Mouse (Mus musculus) kidney, adult 2 months (tissue): ENCODE data around the gene Tead1. TPM values are rescaled to one million over a fixed set of nuclear protein-coding genes. Genes with fewer than 3 reads are reported as not detected.

Source experiments
- DNase-seq: peaks from one replicate; pipeline ENCODE4 v3.0.0; 2021
- H3K27ac ChIP-seq: fragments of 200-500 bp; 2 replicates; pipeline ENCODE4 v1.5.1; 2012; ENCODE audit warnings: low read depth, low read length, control low read depth, inconsistent platforms; ENCODE audit not compliant: insufficient read depth
- H3K27me3 ChIP-seq: fragments of 200-500 bp; replicated peaks from 2 replicates; pipeline ENCODE4 v1.6.1; 2012; ENCODE audit warnings: mild to moderate bottlenecking, moderate library complexity, low read length, inconsistent platforms; ENCODE audit not compliant: control insufficient read depth, insufficient read depth
- H3K36me3 ChIP-seq: fragments of 200-500 bp; 2 replicates; pipeline ENCODE4 v1.6.1; 2012; ENCODE audit warnings: mild to moderate bottlenecking, moderate library complexity, low read length, inconsistent platforms; ENCODE audit not compliant: control insufficient read depth, insufficient read depth
- H3K4me1 ChIP-seq: fragments of 200-500 bp; 2 replicates; pipeline ENCODE4 v1.6.1; 2011; ENCODE audit warnings: low read length; ENCODE audit not compliant: control insufficient read depth, insufficient read depth
- H3K4me3 ChIP-seq: fragments of 200-500 bp; 2 replicates; pipeline ENCODE4 v1.5.1; 2011; ENCODE audit warnings: mild to moderate bottlenecking, low read depth, low read length, control low read depth; ENCODE audit not compliant: insufficient read depth
- CTCF ChIP-seq: fragments of 200-500 bp; conservative IDR thresholded peaks from 2 replicates; pipeline ENCODE4 v1.5.1; 2011; ENCODE audit warnings: low read depth, mild to moderate bottlenecking, control low read depth, low read length, moderate library complexity, mixed read lengths; ENCODE audit not compliant: insufficient read depth, insufficient read length
- POLR2A ChIP-seq: fragments of 200-500 bp; IDR thresholded peaks from one replicate; pipeline ENCODE4 v1.6.1; 2011; ENCODE audit warnings: low read depth, low read length, control low read depth
- WGBS: fragments of 180-500 bp; shearing (Covaris S2); methylation state at CpG from one replicate; pipeline ENCODE4 v1.1.7; 2018; 5-methylcytosine and 5-hydroxymethylcytosine counted together
- polyA plus RNA-seq: library from polyadenylated mRNA; depleted of rRNA; stranded (reverse); fragments of >200 nt; gene quantifications from 2 replicates; pipeline ENCODE4 v1.2.3, GENCODE M21; 2012

Gene Tead1
- polyA plus RNA-seq, 1 experiment = 14.7 TPM

- peak overlapping the region; percentile 54 for H3K27ac ChIP-seq
- H3K4me1 ChIP-seq = peaks cover 48% of the 10 kb centered on the region
- DNase-seq = peak; percentile 36
- 64% methylated on average over 2 of the region's 2 CpGs for WGBS
- no peaks in the 10 kb centered on the region for H3K36me3 ChIP-seq
- H3K27me3 ChIP-seq = no peaks in the 10 kb centered on the region
- no peak overlapping the region for H3K4me3 ChIP-seq
- no peak for TF ChIP-seq CTCF
- no peak for TF ChIP-seq POLR2A
These were observed 83.8 kb downstream of the Tead1 start for GRCm38 (mm10) chr7:112762870-112763269.

DNA sequence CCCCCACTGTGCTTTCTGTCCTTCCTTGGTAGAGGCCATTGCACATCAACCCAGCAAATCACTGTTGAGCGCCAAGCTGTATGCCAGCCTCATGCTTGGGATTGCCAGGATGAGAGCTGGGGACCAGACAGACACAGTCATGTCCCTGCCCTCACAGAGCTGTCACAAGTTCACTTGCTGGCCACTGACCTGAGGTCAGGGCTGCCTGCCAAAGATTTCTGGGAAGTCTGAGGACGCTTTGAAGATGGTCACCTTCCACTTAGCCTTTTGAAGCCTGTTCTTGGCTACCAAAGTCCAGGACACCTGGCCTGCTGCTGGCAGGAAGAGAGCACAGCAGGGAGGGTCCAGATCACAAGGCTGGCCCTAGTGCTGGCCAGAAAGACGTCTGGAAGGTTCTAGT, 84.4 kb downstream of the Tead1 start:
- H3K4me3 ChIP-seq = no peak overlapping the region
- TF ChIP-seq CTCF (no peak), POLR2A (no peak)
- peaks cover 48% of the 10 kb centered on the region for H3K4me1 ChIP-seq
- no peaks in the 10 kb centered on the region for H3K27me3 ChIP-seq
- no peaks in the 10 kb centered on the region for H3K36me3 ChIP-seq
- DNase-seq = peak; percentile 97
- peak overlapping the region; percentile 70; the same call in 1 of the 2 replicates for H3K27ac ChIP-seq
- WGBS = 26% methylated on average over 3 of the region's 3 CpGs

- Histone ChIP-seq H3K27ac (no peak overlapping the region), H3K4me1 (peaks cover 48% of the 10 kb centered on the region), H3K36me3 (no peaks in the 10 kb centered on the region), H3K4me3 (no peak overlapping the region), H3K27me3 (no peaks in the 10 kb centered on the region)
- TF ChIP-seq POLR2A (no peak), CTCF (no peak)
- DNase-seq = no peak
- WGBS = 72% methylated on average over 4 of the region's 4 CpGs
These were observed 85.8 kb downstream of the Tead1 start for GRCm38 (mm10) chr7:112764921-112765320.

DNA sequence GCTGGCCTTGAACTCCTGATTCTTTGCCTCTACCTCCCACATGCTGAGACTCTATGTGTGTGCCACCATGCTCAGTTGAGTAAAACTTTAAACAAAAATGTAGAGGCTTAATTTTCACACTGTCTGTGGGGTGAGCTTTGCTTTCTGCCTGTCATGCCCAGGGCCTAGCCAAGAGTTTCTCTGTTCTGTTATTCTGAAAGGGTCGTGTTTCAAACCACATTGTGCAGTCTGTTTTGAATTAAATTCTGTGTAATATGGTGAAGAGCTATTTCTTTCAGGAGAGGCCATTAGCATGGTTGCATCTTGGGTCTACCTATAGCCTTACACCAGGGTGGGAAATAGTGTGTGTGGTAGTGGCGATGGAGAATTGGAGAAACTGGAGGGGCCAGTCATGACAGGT, 90.7 kb downstream of the Tead1 start:
- Histone ChIP-seq H3K4me3 (no peak overlapping the region), H3K36me3 (no peaks in the 10 kb centered on the region), H3K4me1 (peaks cover 10% of the 10 kb centered on the region), H3K27ac (no peak overlapping the region), H3K27me3 (no peaks in the 10 kb centered on the region)
- TF ChIP-seq POLR2A = no peak
- no peak for TF ChIP-seq CTCF
- DNase-seq = no peak
- 81% methylated on average over 2 of the region's 2 CpGs for WGBS

- no peak for TF ChIP-seq CTCF
- no peak for TF ChIP-seq POLR2A
- H3K4me3 ChIP-seq = no peak overlapping the region
- H3K4me1 ChIP-seq = peaks cover 5% of the 10 kb centered on the region
- 87% methylated on average over 6 of the region's 6 CpGs for WGBS
- H3K27me3 ChIP-seq = no peaks in the 10 kb centered on the region
- no peaks in the 10 kb centered on the region for H3K36me3 ChIP-seq
- DNase-seq = no peak
- H3K27ac ChIP-seq = no peak overlapping the region
These were observed 92.3 kb downstream of the Tead1 start for GRCm38 (mm10) chr7:112771461-112771860.

- H3K36me3 ChIP-seq = no peaks in the 10 kb centered on the region
- TF ChIP-seq POLR2A (no peak), CTCF (no peak)
- no peak for DNase-seq
- no peak overlapping the region for H3K27ac ChIP-seq
- H3K4me3 ChIP-seq = no peak overlapping the region
- no peaks in the 10 kb centered on the region for H3K27me3 ChIP-seq
- H3K4me1 ChIP-seq = peaks cover 5% of the 10 kb centered on the region
- 36% methylated on average over 6 of the region's 6 CpGs for whole genome bisulfite sequencing
These were observed 93.7 kb downstream of the Tead1 start for GRCm38 (mm10) chr7:112772777-112773176.

GRCm38 (mm10) chr7:112773601-112774000, 94.5 kb downstream of the Tead1 start:
- H3K27ac ChIP-seq = no peak overlapping the region
- peak; percentile 66 for DNase-seq
- H3K27me3 ChIP-seq = no peaks in the 10 kb centered on the region
- H3K4me1 ChIP-seq = peaks cover 5% of the 10 kb centered on the region
- 63% methylated on average over 4 of the region's 4 CpGs for WGBS
- no peak for TF ChIP-seq POLR2A
- no peak for TF ChIP-seq CTCF
- H3K36me3 ChIP-seq = no peaks in the 10 kb centered on the region
- H3K4me3 ChIP-seq = no peak overlapping the region
